In genomic region chr7:142561856-142562404, GRCm38 (mm10) we compare ENCODE assay signal across 8 mouse cellular contexts. TPM values are rescaled to one million over a fixed set of nuclear protein-coding genes. Genes with fewer than 3 reads are reported as not detected.
DNase-seq lines count a peak whose midpoint lies in the region; ATAC-seq and TF ChIP-seq lines count a peak whose summit lies in the region.
"Had no signal": no experiment of that assay in that cellular context is flagged by ENCODE, and none has a peak within 500 bp of the region (broad histone marks: within the 10 kb centered on the region; RNA-seq: fewer than 3 reads in every experiment).

No protein-coding gene starts in this region.

- H3K9ac ChIP-seq in kidney, embryonic 14.5 days (ENCODE audit: low read depth, low read length), result no peak overlapping the region
- H3K9ac ChIP-seq in limb, embryonic 14.5 days (ENCODE audit: low read depth, low read length, severe bottlenecking), result no peak overlapping the region

- no peak for ATAC-seq in kidney, embryonic 14.5 days (ENCODE audit: low FRiP score, low TSS enrichment)
- peak; percentile 90 for ATAC-seq in cerebellum, adult (ENCODE audit: insufficient number of reproducible peaks, low FRiP score, low TSS enrichment)
- peak; percentile 36 for ATAC-seq in limb, embryonic 14.5 days (ENCODE audit: low FRiP score, low read depth)
- ATAC-seq: midbrain, embryonic 16.5 days had no signal

- H3K27me3 ChIP-seq in kidney, embryonic 14.5 days (ENCODE audit: control insufficient read depth, insufficient read depth, low read length), result no peaks in the 10 kb centered on the region
- H3K27me3 ChIP-seq in limb, embryonic 14.5 days (ENCODE audit: control insufficient read depth, insufficient read depth, low read length), result no peaks in the 10 kb centered on the region
- H3K27me3 ChIP-seq in thymus, adult 2 months (ENCODE audit: control insufficient read depth, insufficient read depth, low read length), result no peaks in the 10 kb centered on the region

- TF ChIP-seq CTCF in thymus, adult 2 months (IDR thresholded peaks at IDR 0.05; ENCODE audit: borderline replicate concordance, control insufficient read depth, extremely low read depth, insufficient read depth, low read length, poor library complexity), result no peak

- no peak overlapping the region for H3K4me3 ChIP-seq in kidney, embryonic 14.5 days (ENCODE audit: low read length)
- H3K4me3 ChIP-seq in limb, embryonic 14.5 days (replicated peaks; ENCODE audit: low read length), result no peak overlapping the region
- no peak overlapping the region for H3K4me3 ChIP-seq in thymus, adult 2 months (ENCODE audit: control insufficient read depth, insufficient read depth, low read length)

- DNase-seq in kidney, adult 11 months, result no peak
- peak; percentile 98 for DNase-seq in cerebellum, adult 9-10 months
- no peak for DNase-seq in limb, embryonic 14.5 days (ENCODE audit: low spot score)
- DNase-seq in thymus, adult 2 months, result no peak
- no peak for DNase-seq in Muller cell, postnatal 12 days (ENCODE audit: inconsistent ontology term)

- H3K4me2 ChIP-seq in kidney, embryonic 14.5 days (replicated peaks; ENCODE audit: low read depth, low read length), result no peak overlapping the region
- no peak overlapping the region for H3K4me2 ChIP-seq in limb, embryonic 14.5 days (replicated peaks; ENCODE audit: low read depth, low read length, severe bottlenecking)

- H3K4me1 ChIP-seq in kidney, embryonic 14.5 days (ENCODE audit: control insufficient read depth, insufficient read depth, low read length), result peaks cover 66% of the 10 kb centered on the region
- H3K4me1 ChIP-seq in limb, embryonic 14.5 days (ENCODE audit: control insufficient read depth, insufficient read depth, low read length), result peaks cover 46% of the 10 kb centered on the region
- no peaks in the 10 kb centered on the region for H3K4me1 ChIP-seq in thymus, adult 2 months (replicated peaks; ENCODE audit: control insufficient read depth, insufficient read depth, low read length)

- H3K9me3 ChIP-seq in kidney, embryonic 14.5 days (ENCODE audit: control insufficient read depth, low read length), result no peaks in the 10 kb centered on the region
- H3K9me3 ChIP-seq in limb, embryonic 14.5 days (ENCODE audit: control insufficient read depth, low read length), result no peaks in the 10 kb centered on the region

- H3K36me3 ChIP-seq in kidney, embryonic 14.5 days (ENCODE audit: control insufficient read depth, insufficient read depth, low read length), result no peaks in the 10 kb centered on the region
- no peaks in the 10 kb centered on the region for H3K36me3 ChIP-seq in limb, embryonic 14.5 days (ENCODE audit: control insufficient read depth, insufficient read depth, low read length)
- H3K36me3 ChIP-seq in thymus, adult 2 months (ENCODE audit: control insufficient read depth, insufficient read depth, low read length), result no peaks in the 10 kb centered on the region

- no peak for TF ChIP-seq POLR2A in limb, embryonic 14.5 days (IDR thresholded peaks at IDR 0.05; ENCODE audit: borderline replicate concordance, extremely low read depth, insufficient read depth, insufficient read length)
- TF ChIP-seq POLR2A in thymus, adult 2 months (IDR thresholded peaks at IDR 0.05; ENCODE audit: control insufficient read depth, extremely low read depth, insufficient read depth, low read length, poor library complexity), result no peak

- H3K27ac ChIP-seq in kidney, embryonic 14.5 days (ENCODE audit: low read depth, low read length), result peak overlapping the region; percentile 45; the same call in 1 of the 2 replicates
- peak overlapping the region; percentile 16; the same call in 1 of the 2 replicates for H3K27ac ChIP-seq in limb, embryonic 14.5 days (replicated peaks; ENCODE audit: low read depth, low read length)
- H3K27ac ChIP-seq in thymus, adult 2 months (ENCODE audit: control insufficient read depth, insufficient read depth, low read length), result no peak overlapping the region

- WGBS in kidney, embryonic 14.5 days, result 47% methylated on average over 4 of the region's 4 CpGs
- WGBS in limb, embryonic 14.5 days, result 24% methylated on average over 4 of the region's 4 CpGs
- WGBS in thymus, adult 2 months, result 89% methylated on average over 4 of the region's 4 CpGs

RNA-seq across cellular contexts. Expression of gene Mrpl23, which starts 29.4 kb away (rescaled TPM):
- 30.3 and 33.4 TPM in 2 replicates for polyA plus RNA-seq in kidney, embryonic 14.5 days (2014; fragmentation: Nextera tagmentation; extraction: Ambion mirVana)
- polyA plus RNA-seq in limb, embryonic 14.5 days (2012; rRNA removed), result 94.6 and 97.2 TPM in 2 replicates
- 30.0 and 40.8 TPM in 2 replicates for polyA plus RNA-seq in limb, embryonic 14.5 days (2014; fragmentation: Nextera tagmentation; extraction: Ambion mirVana)
- polyA plus RNA-seq in thymus, adult 2 months (2012; rRNA removed), result 16.7 and 21.3 TPM in 2 replicates
